Mouse (Mus musculus) myocyte (in vitro differentiated cells): ENCODE measurements around the gene 1700021F05Rik.

ENCODE experiments used
- POLR2A ChIP-seq: IDR thresholded peaks from one replicate; pipeline ENCODE4 v1.6.1; 2011; ENCODE audit warnings: low read depth, mild to moderate bottlenecking, control low read depth, moderate library complexity; ENCODE audit not compliant: insufficient read length
- TCF12 ChIP-seq: IDR thresholded peaks from one replicate; pipeline ENCODE4 v1.6.1; 2011; ENCODE audit warnings: mild to moderate bottlenecking, control low read depth; ENCODE audit not compliant: poor library complexity, insufficient read depth, severe bottlenecking

DNA sequence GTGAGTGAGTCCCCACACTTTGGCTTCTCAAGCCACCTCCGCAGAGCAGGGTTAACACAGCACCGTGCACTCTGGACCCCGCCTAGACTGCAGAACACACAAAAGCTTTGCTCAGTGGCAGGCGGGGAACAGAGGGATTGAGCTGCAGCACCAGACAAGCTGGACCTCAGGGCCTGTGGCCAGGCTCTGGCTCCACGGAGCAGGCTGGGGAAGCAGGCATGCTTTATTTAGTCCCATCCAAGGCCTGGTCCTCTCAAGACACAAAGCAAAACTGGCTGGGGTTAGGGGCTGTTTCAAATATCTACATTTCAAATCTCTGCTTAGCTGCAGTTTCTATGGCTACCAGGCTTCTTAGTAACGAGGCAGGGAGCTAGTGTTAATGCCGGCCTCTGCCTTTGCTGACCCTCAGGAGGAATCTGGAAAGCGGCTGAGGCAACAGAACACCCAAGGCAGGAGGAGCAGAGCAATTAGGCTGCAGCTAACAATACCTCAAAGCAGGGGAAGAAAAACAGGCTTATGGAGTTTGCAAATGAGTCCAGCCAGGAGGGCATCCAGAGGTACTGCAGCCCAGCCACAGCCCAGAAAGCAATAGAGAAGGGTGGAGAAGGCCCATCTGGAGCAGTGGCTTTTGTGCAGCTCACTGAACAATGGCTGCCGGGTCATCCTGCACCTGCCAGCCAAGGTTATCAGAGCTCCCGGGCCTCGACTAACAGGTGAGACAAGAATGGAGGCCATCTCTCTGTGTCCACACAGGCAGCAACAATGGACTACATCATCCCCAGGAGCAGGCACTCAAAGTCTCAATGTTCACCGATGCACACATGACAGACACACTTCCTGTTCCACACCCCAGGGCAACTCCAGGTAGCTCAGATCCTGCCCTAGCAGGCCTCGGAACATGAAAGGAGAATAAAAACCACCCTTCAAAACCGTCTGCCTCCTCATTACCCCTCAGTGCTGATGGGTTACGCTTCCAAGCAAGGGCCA is 13.2 kb downstream of the 1700021F05Rik start:
- TF ChIP-seq POLR2A, result no peak
- TF ChIP-seq TCF12, result no peak
